Mouse (Mus musculus) G1E-ER4 (cell line): ENCODE results near the gene Olfr263. TPM values are rescaled to one million over a fixed set of nuclear protein-coding genes. Genes with fewer than 3 reads are reported as not detected.

ENCODE experiments used
- GATA1 ChIP-seq: IDR thresholded peaks from one replicate; pipeline ENCODE4 v1.8.0; 2012; ENCODE audit warnings: low read length, inconsistent platforms
- polyA plus RNA-seq: library from polyadenylated mRNA; stranded (reverse); fragments of >175 nt; gene quantifications from 2 replicates; pipeline ENCODE4 v1.2.3, GENCODE M21; 2012

Olfr263 gene
- polyA plus RNA-seq, 1 experiment, result not detected

GRCm38 (mm10) chr13:21179724-21180550 lies 50.5 kb downstream of the Olfr263 start:
- no peak for TF ChIP-seq GATA1

GRCm38 (mm10) chr13:21180551-21181530 lies 51.4 kb downstream of the Olfr263 start:
- TF ChIP-seq GATA1, result no peak

GRCm38 (mm10) chr13:21181996-21182395 lies 52.6 kb downstream of the Olfr263 start:
- no peak for TF ChIP-seq GATA1

GRCm38 (mm10) chr13:21183066-21183465 lies 53.6 kb downstream of the Olfr263 start:
- TF ChIP-seq GATA1, result no peak

GRCm38 (mm10) chr13:21183661-21184060 lies 54.2 kb downstream of the Olfr263 start:
- no peak for TF ChIP-seq GATA1

GRCm38 (mm10) chr13:21185521-21185920 lies 56.1 kb downstream of the Olfr263 start:
- no peak for TF ChIP-seq GATA1

Other genes starting within 250 kb of the Olfr263 start
- not detected in 2 replicates for gene Olfr1370, start 54.7 kb upstream of the Olfr263 start, polyA plus RNA-seq
- not detected in 2 replicates for gene Olfr1369-ps1, start 18.2 kb upstream of the Olfr263 start, polyA plus RNA-seq
- gene Olfr1368, start 16.2 kb downstream of the Olfr263 start, polyA plus RNA-seq, result not detected in 2 replicates
- gene Trim27, start 49.8 kb downstream of the Olfr263 start, polyA plus RNA-seq, result 143 and 180 TPM in 2 replicates
- gene Gpx5, start 163.1 kb downstream of the Olfr263 start, polyA plus RNA-seq, result not detected in 2 replicates
- gene Gpx6, start 182.5 kb downstream of the Olfr263 start, polyA plus RNA-seq, result not detected in 2 replicates
- gene Olfr1367, start 217.3 kb downstream of the Olfr263 start, polyA plus RNA-seq, result not detected in 2 replicates
- gene Zscan12, start 233.2 kb downstream of the Olfr263 start, polyA plus RNA-seq, result 2.9 and 3.9 TPM in 2 replicates